Mouse (Mus musculus) B cell, adult 62 days (primary cell): ENCODE measurements around the gene Klrc1. TPM values are rescaled to one million over a fixed set of nuclear protein-coding genes. Genes with fewer than 3 reads are reported as not detected.

ENCODE experiments used
- total RNA-seq: library from RNA; stranded (reverse); gene quantifications from 4 replicates; pipeline ENCODE4 v1.2.4, GENCODE M21; 2023

The Klrc1 gene
- 1.4 to 2.0 TPM (median 1.6 TPM) in 4 replicates for total RNA-seq

GRCm38 (mm10) chr6:129678873-129679272, at the start of gene Klrc1:
Gene Klrc1, minus strand, starts transcription at chr6:129678973.

GRCm38 (mm10) chr6:129717032-129717431, 38.3 kb upstream of the Klrc1 start, which contains the start of gene Klri1:
Gene Klri1, minus strand, starts transcription at chr6:129717132.

GRCm38 (mm10) chr6:129660589-129660988, 18.2 kb downstream of the Klrc1 start, which contains the start of gene Klrc2:
Gene Klrc2, minus strand, starts transcription at chr6:129660689.

GRCm38 (mm10) chr6:129643237-129643636, 35.5 kb downstream of the Klrc1 start, which contains the start of gene Klrc3:
Gene Klrc3, minus strand, starts transcription at chr6:129643337.

GRCm38 (mm10) chr6:129623735-129624134, 55.0 kb downstream of the Klrc1 start, which contains the start of gene Klrk1:
Gene Klrk1, minus strand, starts transcription at chr6:129623864.

Other genes with a start within 250 kb of the Klrc1 start
- not detected in 4 replicates for gene Clec1a, start 227.0 kb downstream of the Klrc1 start, total RNA-seq
- not detected in 4 replicates for gene Olr1, start 171.8 kb downstream of the Klrc1 start, total RNA-seq
- gene Tmem52b, start 166.4 kb downstream of the Klrc1 start, total RNA-seq, result not detected in 4 replicates
- gene Gabarapl1, start 145.8 kb downstream of the Klrc1 start, total RNA-seq, result 12.0 to 14.6 TPM (median 13.2 TPM) in 4 replicates
- gene Klre1, start 101.1 kb downstream of the Klrc1 start, total RNA-seq, result 0.86 to 2.4 TPM (median 1.0 TPM) in 4 replicates
- gene Klrd1, start 87.2 kb downstream of the Klrc1 start, total RNA-seq, result 0.70 to 3.0 TPM (median 2.2 TPM) in 4 replicates
- gene Klrk1, start 55.1 kb downstream of the Klrc1 start, total RNA-seq, result 0.60 to 1.1 TPM (median 0.79 TPM) in 4 replicates
- not detected in 4 replicates for gene Klrc3, start 35.6 kb downstream of the Klrc1 start, total RNA-seq
- gene Klrc2, start 18.3 kb downstream of the Klrc1 start, total RNA-seq, result 0.47 to 0.55 TPM in 2 of 4 replicates, not detected in the others
- gene Klri1, start 38.2 kb upstream of the Klrc1 start, total RNA-seq, result 0.75 to 0.94 TPM in 2 of 4 replicates, not detected in the others
- 0.33 to 1.0 TPM (median 0.51 TPM) in 3 of 4 replicates, not detected in the other for gene Klri2, start 61.5 kb upstream of the Klrc1 start, total RNA-seq
- gene Gm156, start 105.3 kb upstream of the Klrc1 start, total RNA-seq, result not detected in 4 replicates
- not detected in 4 replicates for gene Gm17631, start 183.7 kb upstream of the Klrc1 start, total RNA-seq
- gene Klra17, start 197.7 kb upstream of the Klrc1 start, total RNA-seq, result not detected in 4 replicates
- not detected in 4 replicates for gene Klra5, start 238.7 kb upstream of the Klrc1 start, total RNA-seq